Mouse (Mus musculus): ENCODE measurements at regions not wholly inside any gene's neighbourhood (a gene's known extent, or its start where the extent isn't known, plus 50 kb on each side); places are given as distances from the start of the nearest gene placed in this dataset.
A peak's percentile ranks its signal among the peaks of the same experiment; 100 is the strongest.

DNA sequence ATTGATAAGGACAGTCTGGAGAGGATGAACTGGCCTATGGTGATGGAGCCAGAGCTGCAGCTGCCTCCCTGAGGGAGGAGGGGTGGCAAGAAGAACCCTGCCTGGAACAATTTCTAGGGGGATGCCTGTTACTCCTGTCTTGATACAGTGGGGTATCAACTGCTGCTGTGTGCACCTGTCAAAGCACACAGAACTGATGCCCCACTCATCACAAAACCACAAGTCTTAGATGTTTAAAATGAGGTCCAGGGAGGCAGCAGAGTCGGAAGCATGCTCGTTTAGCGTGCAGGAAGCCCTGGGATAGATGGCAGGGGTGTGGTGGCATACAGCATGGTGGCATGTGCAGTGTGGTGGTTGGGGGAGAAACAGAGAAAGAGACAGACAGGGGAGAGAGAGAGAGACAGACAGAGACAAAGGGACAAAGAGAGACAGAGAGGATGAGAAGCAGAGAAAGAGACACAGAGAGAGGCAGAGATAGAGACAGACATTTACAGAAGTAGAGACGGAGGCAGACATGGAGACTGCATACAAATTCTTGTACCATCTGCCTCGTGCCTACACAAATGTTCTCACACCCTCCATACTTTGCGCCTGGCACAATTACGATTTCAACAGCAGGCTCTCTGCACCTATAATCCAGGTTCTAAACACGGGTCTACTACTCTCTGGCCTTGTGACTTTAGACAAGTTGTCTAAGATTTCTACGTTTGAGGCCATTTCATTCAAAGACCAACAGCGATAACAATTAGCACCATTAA lies 242.6 kb downstream of the Cbln4 start:
- no peak for DNase-seq (ENCODE audit: low spot score)

DNA sequence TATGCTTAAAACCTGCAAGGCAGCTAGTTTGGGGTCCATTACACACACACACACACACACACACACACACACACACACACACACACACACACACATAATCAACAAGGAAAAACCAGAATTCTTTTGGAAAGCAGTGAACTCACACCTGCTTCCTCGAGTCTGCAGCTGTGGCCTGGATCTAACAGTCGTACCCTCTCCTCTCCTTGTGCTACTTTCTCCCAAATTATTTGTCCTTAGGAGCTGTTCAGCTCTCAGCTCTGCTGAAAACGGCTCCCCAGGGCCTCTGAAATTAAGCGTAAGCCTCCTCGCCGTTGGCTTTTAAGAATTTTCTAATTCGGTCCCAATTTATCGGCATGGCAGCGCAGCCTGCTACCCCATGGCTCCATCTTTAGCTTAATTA lies 243.9 kb downstream of the Cbln4 start:
- DNase-seq (ENCODE audit: low spot score), result no peak

DNA sequence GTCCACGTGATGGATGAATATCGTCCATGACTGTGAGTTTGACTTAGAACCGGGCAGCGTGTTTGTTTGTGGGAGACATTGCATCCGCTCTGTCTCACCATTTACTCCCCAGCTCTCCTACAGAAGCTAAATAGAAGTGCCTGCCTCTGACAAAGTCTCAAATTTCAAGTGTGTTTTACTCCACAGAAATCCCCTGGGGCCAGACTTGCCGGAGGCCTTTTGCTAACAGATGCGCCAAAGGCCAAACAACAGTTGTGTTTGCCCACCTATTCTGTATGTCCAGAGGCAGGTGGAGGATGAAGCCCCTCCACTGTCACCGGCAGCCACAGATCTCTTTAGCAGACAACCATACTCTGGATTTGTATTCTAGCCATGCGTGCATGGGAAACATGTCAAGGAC lies 252.6 kb downstream of the Cbln4 start:
- DNase-seq (ENCODE audit: low spot score), result no peak

DNA sequence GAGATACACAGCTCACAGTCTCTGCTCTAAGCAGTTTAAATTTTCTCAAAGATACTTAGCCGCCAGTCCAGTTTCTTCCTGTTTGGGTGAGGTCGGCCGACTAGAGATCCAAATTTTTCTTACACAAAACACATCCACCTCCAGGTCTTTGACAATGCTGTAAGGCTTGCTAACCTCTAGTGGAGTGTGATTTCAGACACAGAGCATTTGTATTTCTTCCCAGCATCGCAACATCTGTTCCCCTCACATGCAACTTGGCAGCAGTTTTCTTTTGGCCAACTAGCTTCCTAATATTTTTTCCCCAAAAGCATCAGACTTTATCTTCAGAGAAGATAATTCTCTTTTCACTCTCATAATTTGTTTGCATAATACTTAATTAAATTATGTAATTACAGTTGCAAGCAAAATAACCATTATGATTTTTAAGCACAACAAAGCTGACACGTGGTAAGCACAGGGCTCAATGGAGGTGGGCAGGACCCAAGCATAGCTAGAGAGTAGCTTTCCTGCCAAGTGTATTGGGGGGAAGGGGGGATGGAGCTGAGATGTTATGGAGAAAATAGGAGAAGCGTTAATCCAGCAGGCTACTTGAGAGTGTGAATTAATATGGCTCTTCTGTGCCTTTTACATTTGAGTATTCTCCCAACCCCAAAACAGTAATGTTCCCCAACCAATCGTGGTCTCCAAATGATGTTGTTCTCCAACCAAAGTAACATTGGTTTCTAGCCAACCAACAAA lies 276.9 kb downstream of the Cbln4 start:
- DNase-seq (ENCODE audit: low spot score), result no peak

DNA sequence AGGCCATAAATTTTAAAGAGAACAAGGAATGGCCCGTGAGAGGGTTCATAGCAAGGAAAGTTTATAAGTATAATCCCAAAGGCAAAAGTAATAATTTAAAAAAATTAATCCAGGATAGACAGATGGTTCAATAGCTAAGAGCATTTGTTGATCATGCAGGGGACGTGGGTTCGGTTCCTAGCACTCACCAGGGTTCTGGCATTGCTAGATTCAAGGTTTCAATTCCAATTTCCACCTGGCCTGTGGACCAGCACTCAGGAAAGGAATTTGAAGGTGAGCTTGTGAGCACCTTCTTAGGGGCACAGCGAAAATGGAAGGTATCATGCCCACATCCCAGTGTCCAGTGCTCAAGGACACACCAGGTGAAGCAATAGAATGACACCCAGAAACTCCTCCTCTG lies 278.2 kb downstream of the Cbln4 start:
- no peak for DNase-seq (ENCODE audit: low spot score)

DNA sequence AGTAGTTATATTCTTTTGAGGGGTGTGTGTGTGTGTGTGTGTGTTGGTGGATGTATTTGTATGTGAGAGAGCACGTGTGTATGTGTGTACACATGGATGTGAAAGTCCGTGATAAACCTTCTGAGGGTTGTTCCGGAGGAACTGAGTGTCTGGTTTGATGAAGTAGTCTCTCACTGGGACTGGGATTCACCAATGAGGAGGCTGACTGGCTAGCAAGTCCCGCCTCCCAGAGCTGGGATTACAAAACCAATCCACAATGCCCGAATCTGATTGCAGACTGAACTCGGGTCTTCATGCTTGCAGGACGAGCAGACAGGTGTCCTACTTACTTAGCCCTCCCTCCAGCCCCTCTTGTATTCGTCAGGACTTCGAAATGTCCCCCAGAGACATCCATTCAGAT lies 289.8 kb downstream of the Cbln4 start:
- no peak for DNase-seq (ENCODE audit: low spot score)

DNA sequence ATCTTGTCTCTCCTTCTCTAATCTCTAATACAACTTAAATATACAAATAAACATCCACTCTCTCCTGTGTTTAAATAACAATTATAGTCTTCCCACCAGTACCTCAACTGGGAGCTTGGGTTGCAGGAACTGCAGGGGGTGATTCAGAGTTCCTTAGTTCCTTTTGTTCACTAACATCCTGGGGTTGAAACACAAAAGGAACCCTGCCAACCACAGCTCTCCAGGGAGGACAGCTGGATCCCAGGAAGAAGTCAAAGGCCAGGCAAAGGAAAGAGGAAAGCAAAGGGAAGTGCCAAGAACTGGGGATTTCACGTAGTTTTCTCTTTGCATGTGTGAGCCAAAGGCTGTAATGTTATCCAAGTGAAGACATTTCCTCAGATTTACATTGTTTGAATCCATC lies 296.1 kb downstream of the Cbln4 start:
- DNase-seq (ENCODE audit: low spot score), result no peak

DNA sequence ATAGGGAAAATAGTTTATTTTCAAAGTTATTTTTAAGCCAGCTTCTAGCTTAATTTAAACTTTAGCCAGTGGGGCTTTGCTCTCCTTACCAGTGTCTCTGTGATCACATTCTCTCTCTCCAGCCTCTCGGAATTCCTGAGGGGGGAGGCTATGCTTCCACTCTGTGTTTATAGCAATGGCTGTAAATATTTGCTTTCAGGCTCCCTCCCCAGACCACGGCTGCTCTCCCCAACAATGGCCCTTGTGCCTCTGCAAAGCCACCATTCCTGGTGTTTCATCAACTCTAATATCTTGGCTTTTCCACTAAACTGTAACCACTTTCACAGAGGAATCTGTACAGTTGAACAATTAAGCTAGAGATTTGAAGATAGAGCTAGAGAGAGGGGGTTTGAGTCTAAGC lies 300.2 kb downstream of the Cbln4 start:
- no peak for DNase-seq (ENCODE audit: low spot score)

DNA sequence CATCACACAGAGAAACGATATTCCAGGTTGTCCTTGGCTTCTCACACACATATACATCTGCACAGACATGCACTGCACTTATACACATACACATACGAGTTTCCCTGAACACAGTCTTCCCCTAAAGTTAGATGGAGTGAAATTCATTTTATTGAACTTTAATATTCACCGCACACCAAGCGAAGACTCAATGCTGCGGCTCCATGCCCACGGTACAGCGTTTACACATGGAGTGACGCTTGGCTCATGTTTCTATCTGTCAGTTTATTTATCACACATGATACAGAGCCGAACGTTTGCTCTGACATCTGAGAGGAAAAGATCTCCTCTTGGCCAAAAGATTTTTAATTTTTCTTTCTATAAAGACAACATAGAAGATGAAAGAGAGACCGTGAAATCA lies 300.6 kb downstream of the Cbln4 start:
- DNase-seq (ENCODE audit: low spot score), result no peak

DNA sequence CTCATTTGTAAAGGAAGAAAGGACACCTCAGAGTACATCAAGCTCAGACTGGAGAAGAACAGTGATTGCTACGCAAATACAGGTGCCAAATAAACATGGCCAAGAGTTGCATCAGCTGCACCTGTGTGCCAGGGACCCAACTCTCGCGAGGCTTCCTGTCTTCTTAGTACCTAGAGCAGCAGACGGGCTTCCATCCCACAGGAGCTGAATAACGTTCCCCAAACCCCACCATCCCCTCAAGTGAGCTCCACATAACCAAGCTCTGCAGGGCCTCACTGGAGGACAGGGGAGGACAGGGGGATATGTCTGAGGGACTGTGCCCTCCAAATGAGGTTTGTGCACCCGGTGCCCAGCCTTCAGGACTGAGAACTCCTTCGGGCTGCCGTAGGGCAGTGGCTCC lies 305.5 kb downstream of the Cbln4 start:
- no peak for DNase-seq (ENCODE audit: low spot score)

DNA sequence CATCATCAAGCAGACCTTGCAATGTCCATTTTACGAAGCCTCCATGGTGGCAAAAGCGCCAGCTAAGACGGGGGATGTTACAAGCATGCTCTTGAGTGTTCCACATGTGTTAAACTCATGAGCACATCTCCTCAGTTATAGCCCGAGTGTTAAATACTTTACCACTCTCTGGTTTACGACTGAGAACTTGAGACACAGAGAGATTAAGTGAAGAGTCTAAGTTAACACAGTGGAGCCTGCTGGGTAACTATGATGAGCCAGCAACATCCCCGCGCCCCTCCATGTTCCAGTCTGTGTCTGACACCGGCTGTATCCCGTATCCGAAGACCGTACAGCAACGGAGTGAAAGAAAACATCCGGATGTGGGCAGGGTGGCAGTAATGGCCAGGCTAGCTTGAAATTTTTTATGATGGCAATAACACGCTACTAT lies 308.2 kb downstream of the Cbln4 start:
- no peak for DNase-seq (ENCODE audit: low spot score)

DNA sequence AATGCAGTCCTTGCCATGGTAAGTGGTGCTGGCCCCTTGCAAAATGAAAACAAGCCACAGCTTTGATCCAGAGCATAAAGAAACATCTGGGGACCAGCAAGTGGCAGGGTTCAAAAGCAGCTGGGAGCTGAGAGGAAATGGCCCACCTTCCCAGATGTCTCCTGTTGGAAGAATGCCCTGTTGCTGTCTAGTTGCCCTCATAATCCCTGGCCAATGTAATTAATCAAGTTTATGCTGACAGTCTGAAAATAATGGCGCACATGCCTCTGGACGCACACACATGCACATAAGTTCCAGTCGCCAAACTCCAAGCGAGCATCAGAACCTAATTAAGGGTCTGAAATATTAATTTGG lies 308.7 kb downstream of the Cbln4 start:
- no peak for DNase-seq (ENCODE audit: low spot score)

DNA sequence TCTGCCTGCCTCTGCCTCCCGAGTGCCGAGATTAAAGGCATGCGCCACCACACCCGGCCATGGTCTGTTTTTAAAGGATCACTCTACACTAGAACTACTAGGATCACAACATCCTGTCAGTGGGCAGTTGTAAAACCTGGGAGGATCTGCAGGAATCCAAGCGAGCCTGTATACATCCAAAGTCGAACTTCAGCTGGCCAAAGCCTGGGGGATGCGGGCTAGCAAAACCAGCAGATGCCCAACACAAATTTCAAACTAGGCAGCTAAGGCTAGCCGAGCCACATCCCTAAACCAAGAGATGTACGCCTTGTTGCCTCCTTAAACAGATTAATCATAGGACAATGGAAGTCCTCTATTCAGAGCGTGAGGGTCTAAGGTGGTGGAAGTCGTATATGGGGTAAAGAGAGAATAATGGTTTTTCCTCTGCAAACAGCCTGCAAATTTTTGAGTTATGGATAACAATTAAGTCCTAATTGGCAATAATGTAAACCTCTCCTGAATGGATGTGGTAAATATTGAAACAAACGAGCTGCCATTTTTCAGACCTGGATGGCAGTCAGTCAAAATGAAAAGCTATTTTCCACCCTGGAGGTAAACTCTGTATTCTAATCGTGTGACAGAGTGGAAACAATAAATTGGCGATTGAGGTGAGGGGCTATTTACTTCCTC lies 309.2 kb downstream of the Cbln4 start:
- DNase-seq (ENCODE audit: low spot score), result no peak

DNA sequence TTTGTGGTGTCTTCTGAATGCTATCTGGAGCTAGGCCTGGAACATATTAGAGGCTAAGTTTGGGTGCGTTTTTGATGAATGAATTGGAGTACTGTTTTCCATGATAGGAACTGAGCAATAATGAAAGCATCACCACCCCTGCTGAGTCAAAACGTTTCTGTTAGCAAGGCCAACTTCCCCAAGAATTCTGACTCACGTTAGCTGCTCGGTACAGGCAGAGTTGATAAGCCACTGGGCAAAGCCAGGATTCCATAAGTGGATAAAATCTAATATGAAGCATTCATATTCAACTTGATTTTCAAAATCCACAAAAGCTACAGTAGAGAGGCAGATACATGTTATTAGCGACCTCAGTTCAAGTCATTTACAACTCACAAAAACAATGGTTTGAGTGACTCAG lies 324.0 kb downstream of the Cbln4 start:
- DNase-seq (ENCODE audit: low spot score), result no peak

DNA sequence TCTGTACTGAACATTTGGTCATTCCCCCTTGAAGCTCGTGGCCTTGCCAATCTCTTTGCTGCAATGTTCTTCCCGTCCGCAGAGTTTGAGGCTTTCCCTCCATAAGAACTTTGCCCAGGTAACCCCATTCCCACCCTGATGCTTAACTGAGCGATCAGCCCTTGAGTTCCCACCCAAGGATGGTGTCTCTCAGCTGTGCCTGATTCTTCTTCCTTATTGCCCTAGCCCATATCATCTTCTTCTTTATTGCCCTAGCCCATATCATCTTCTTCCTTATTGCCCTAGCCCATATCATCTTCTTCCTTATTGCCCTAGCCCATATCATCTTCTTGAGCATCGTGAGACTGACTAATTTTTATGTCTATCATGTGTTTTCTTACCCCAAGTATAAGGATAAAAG lies 324.4 kb downstream of the Cbln4 start:
- no peak for DNase-seq (ENCODE audit: low spot score)

DNA sequence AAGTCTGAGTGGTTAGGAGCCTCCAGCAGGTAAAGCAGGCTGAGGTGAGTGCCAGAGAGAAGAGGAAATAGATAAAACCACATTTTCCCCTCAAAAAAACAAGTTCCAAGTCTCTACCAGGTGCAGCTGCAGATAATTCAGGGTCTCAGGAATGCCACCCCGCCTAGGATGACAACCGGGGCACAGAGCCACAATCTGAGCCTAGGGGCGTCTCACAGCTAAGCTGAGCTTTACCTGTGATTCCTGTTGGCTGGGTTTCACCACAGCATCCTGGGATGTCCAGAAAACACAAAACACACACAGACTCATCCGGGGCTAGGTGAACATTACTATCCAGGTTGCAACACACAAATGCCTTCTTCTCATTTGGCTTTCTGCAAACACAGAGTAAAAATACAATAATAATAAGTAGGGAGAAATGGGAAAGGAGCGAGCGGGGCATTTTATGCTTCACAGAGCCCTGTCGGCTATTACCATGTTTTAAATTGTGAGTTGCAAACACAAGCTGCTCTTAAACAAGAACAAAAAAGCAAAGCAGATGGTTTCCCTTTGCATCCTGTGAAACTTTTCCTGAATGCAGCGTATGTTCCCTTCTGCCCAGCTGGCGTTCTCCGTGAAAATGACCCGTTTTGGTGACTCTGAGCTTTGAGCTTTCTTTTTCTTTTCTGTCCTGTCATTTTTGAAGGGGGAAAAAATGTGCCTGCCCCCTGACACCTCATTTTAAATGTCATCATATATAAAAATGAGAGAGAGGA lies 330.3 kb downstream of the Cbln4 start:
- DNase-seq (ENCODE audit: low spot score), result peak; percentile 7

DNA sequence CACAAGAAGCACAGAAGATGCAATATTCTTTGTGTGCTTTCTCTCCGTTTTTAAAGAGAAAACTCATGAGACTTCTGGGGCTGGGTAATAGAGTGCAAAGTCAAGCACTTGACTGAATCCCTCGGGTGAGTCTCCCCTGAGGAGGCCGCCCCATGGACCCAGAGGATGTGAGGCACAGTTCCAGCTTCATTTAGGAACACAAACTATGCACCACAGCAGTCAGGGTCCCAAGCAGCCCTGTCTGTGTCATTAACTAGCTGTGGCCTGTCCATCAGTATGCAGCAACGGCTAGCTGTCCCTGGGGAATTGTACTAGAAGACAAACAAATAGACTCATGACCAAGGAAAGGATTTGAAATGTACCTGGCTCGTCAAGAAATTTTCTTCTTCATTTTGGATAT lies 349.7 kb downstream of the Cbln4 start:
- DNase-seq (ENCODE audit: low spot score), result no peak

DNA sequence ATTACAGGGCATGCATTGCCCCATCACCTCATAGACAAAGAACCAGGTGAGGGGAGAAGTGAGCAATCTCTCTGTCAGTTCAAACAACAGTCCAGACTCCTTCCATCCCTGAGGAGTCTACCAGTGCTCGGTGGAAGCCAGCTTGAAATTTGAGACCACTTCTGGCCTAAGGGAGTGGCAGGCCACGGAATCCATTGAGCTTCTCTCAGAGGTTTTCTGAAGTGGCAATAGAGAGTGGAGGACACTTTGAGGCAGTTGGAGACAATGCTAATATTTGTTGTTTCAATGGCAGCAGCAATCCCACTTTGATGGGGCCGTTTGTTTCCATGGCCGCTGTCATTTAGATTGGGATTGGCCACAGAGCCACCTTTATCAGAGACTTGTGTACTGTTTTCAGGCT lies 352.5 kb downstream of the Cbln4 start:
- DNase-seq (ENCODE audit: low spot score), result no peak

DNA sequence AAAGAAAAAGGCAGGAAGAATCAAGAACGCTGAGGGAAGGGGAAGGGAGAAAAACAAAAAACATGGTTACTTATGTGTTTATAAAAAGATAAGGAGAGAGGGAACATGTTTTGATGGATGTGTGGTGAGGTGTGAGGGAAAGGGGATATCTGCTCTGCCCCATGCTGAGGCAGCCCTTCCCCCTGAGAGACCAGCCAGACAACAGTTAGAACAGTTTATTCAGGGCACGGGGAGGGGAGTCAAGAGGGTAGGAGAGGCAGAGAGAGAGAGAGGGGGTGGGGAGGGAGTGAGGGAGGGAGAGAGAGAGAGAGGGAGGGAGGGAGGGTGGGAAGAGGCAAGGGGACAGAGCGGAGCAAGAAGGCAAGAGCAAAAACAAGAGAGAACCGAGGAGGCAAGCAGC lies 354.2 kb downstream of the Cbln4 start:
- DNase-seq (ENCODE audit: low spot score), result no peak

DNA sequence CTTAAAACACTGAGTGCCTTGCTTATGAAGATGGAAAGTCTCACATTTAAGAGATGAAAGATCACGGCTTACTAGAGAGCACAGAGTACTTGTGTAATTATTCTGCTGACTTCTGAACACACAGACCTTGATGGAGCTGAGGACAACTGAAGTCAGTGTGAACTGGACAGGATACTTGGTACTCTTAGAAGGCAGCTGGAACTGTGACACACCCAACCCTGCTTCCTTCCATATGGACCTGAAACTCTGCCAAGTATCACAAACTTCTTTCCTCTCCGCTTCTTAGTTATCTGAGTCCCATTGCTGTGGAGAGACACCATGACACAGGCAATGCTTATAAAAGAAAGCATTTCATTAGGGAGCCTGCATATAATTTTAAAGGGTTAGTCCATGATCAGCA lies 365.3 kb downstream of the Cbln4 start:
- no peak for DNase-seq (ENCODE audit: low spot score)

DNA sequence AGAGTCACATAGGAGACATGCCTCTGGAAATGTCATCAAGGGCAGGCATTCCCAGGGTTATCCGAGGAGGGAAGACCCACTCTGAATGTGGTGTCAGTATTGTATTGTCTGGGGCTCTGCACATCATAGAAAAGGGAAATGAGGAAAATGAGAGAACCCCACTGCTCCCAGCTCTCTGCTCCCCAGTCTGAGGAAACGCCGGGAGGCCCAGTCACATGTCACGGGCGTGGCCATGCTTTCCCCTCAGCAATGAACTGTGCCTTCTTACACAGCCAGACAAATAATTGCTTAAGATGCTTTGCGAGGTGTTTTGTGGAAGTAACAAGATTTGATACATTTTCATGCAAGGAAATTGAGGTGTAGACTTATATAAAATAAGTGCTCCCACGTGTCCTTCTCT lies 366.1 kb downstream of the Cbln4 start:
- no peak for DNase-seq (ENCODE audit: low spot score)

DNA sequence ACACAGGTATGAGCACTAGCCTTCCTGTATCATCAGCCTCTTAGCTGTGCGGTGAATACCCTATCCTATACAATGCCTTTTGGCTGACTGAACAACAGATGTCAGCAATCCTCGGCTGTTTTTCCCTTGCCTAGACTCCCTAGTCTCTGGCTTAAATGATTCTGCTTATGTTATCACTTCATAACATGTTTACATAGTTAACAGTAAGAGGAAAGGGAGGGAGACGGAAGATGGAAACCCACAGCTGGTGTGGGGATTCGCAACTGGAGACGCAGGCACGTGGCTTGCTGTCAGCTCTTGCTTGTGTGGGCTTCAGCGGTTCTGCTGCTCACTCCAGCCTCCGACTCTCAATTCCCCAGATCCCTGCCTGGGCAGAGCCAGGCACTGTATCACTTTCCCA lies 367.2 kb downstream of the Cbln4 start:
- no peak for DNase-seq (ENCODE audit: low spot score)

DNA sequence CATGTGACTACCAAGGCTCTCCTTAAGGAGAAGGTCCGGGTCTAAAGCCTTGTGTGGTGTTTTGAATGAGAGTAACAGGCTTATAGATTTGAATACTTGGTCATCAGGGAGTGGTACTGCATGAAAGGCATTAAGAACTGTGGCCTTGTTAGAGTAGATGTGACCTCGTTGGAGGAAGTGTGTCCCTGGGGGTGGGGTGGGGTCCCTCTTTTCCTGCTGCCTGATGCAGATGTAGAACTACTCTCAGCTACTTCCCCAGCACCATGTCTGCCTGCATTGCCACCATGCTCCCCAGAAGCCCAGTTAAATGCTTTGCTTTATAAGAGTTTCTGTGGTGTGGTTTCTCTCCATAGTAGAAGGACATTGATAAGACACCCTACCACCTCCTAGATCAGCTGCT lies 367.9 kb downstream of the Cbln4 start:
- DNase-seq (ENCODE audit: low spot score), result no peak
